Mouse (Mus musculus) liver, postnatal 0 days (tissue): ENCODE data around the gene Slc25a39.

Experiments
- CTCF ChIP-seq: sonication (generic); IDR thresholded peaks from 2 replicates; pipeline ENCODE4 v1.5.1; 2016; ENCODE audit warnings: antibody characterized with exemption, low read depth
- EP300 ChIP-seq: IDR thresholded peaks from 2 replicates; pipeline ENCODE4 v1.6.1; 2016; ENCODE audit warnings: antibody characterized with exemption, low read depth, mild to moderate bottlenecking

DNA sequence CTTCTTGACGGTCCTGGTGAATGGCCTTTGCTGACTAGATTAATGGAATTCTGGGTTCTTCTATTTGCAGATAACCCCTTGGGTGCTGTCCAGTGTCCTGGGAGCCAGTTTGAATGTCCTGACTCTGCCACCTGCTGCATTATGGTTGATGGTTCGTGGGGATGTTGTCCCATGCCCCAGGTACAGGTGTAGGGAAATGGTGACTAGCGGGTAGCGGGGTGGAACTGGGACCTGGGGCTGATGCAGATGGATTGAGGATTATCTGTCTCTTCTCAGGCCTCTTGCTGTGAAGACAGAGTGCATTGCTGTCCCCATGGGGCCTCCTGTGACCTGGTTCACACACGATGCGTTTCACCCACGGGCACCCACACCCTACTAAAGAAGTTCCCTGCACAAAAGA, 26.1 kb upstream of the Slc25a39 start:
- TF ChIP-seq CTCF (no peak), EP300 (no peak)
